Mouse (Mus musculus) retina, adult 2 months (tissue): ENCODE data around the gene Ranbp9.
A peak's percentile ranks its signal among the peaks of the same experiment; 100 is the strongest.

ENCODE experiments used
- DNase-seq: peaks from one replicate; pipeline ENCODE4 v3.0.0-alpha.2; 2012; ENCODE audit warnings: low read depth, low spot score

Ranbp9 gene

GRCm38 (mm10) chr13:43364985-43365824, 115.9 kb downstream of the Ranbp9 start, which contains the start of gene Sirt5:
Gene Sirt5 (plus strand): TSS chr13:43365496.
- DNase-seq, result peak; percentile 62

- no peak for DNase-seq
These were observed 118.7 kb downstream of the Ranbp9 start for GRCm38 (mm10) chr13:43362353-43362752.

- DNase-seq, result no peak
These were observed 120.5 kb downstream of the Ranbp9 start for GRCm38 (mm10) chr13:43360534-43360933.

- no peak for DNase-seq
These were observed 124.5 kb downstream of the Ranbp9 start for GRCm38 (mm10) chr13:43356346-43357125.

- DNase-seq, result no peak
These were observed 126.7 kb downstream of the Ranbp9 start for GRCm38 (mm10) chr13:43354362-43354761.

- no peak for DNase-seq
These were observed 127.7 kb downstream of the Ranbp9 start for GRCm38 (mm10) chr13:43353356-43353755.
